Mouse (Mus musculus): ENCODE results near the gene Olfr1367.

DNA sequence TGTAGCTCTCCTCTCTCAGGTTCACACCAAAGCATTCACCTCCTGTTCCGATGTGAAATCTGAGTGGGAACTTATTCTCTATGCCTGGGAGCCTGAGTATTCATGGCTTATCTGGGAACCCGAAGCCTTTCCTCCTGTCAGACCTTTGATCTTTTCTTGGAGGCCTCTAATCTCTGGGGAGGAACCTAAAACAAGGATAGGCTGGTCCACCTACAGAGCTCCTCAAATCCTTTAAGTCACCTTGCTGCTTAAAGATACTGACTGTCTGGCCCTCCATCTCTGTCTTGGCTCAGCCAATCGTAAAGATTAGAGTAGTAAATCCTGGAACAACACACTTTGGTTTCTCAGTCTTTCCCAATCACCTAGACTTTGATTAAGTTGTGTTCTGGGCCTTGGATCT, 48.2 kb upstream of the Olfr1367 start:
- TF ChIP-seq POLR2A (IDR thresholded peaks at IDR 0.05; ENCODE audit: extremely low read depth, insufficient read depth, low read length) (no peak), CTCF (IDR thresholded peaks at IDR 0.05; ENCODE audit: extremely low read depth, insufficient read depth, low read length) (no peak)
